In genomic region chr1:179960543-179960876, GRCm38 (mm10) we compare ENCODE assay signal across 8 mouse cellular contexts. TPM values are rescaled to one million over a fixed set of nuclear protein-coding genes. Genes with fewer than 3 reads are reported as not detected.
DNase-seq lines count a peak whose midpoint lies in the region; ATAC-seq and TF ChIP-seq lines count a peak whose summit lies in the region.

No protein-coding gene starts in this region.

- DNase-seq in lung, postnatal 36 days: no peak
- DNase-seq in limb, embryonic 11.5 days (ENCODE audit: low spot score): no peak
- DNase-seq in thymus, postnatal 4 days: no peak
- no peak for DNase-seq in ovary, postnatal 36 days (ENCODE audit: low spot score)
- DNase-seq in thymus, adult 18-20 months: no peak

- peak overlapping the region; percentile 92 for H3K9ac ChIP-seq in lung, embryonic 16.5 days (ENCODE audit: low read length)
- peak overlapping the region; percentile 97 for H3K9ac ChIP-seq in limb, embryonic 11.5 days (ENCODE audit: low read length)

- WGBS in lung, embryonic 16.5 days: 0% methylated on average over 8 of the region's 9 CpGs
- under 1% methylated on average over 9 of the region's 9 CpGs for WGBS in limb, embryonic 11.5 days
- 0% methylated on average over 9 of the region's 9 CpGs for WGBS in olfactory bulb, adult 2 months

- no peak for TF ChIP-seq CTCF in embryonic fibroblast, embryonic 13.5 days (IDR thresholded peaks at IDR 0.05; ENCODE audit: borderline replicate concordance, insufficient read depth, low read length)
- no peak for TF ChIP-seq CTCF in olfactory bulb, adult 2 months (IDR thresholded peaks at IDR 0.05; ENCODE audit: insufficient read depth, low read depth, low read length)

- no peak for TF ChIP-seq POLR2A in embryonic fibroblast, embryonic 13.5 days (IDR thresholded peaks at IDR 0.05; ENCODE audit: low read depth, low read length)
- TF ChIP-seq POLR2A in olfactory bulb, adult 2 months (IDR thresholded peaks at IDR 0.05; ENCODE audit: insufficient read depth, low read depth, low read length): no peak

- H3K27ac ChIP-seq in lung, embryonic 16.5 days (ENCODE audit: low read length): peak overlapping the region; percentile 93
- H3K27ac ChIP-seq in embryonic fibroblast, embryonic 13.5 days (ENCODE audit: insufficient read depth, low read length): peak overlapping the region; percentile 65
- H3K27ac ChIP-seq in limb, embryonic 11.5 days (replicated peaks; ENCODE audit: low read depth, low read length): peak overlapping the region; percentile 75
- H3K27ac ChIP-seq in olfactory bulb, adult 2 months (ENCODE audit: insufficient read depth, low read depth, low read length): peak overlapping the region; percentile 80

- no peaks in the 10 kb centered on the region for H3K27me3 ChIP-seq in lung, embryonic 16.5 days (ENCODE audit: control insufficient read depth, insufficient read depth, low read depth, low read length)
- no peaks in the 10 kb centered on the region for H3K27me3 ChIP-seq in limb, embryonic 11.5 days (ENCODE audit: control insufficient read depth, insufficient read depth, low read length)

- peaks cover 16% of the 10 kb centered on the region for H3K4me1 ChIP-seq in lung, embryonic 16.5 days (replicated peaks; ENCODE audit: control insufficient read depth, insufficient read depth, low read length)
- no peaks in the 10 kb centered on the region for H3K4me1 ChIP-seq in embryonic fibroblast, embryonic 13.5 days (ENCODE audit: control insufficient read depth, insufficient read depth, low read length)
- peaks cover 13% of the 10 kb centered on the region for H3K4me1 ChIP-seq in limb, embryonic 11.5 days (ENCODE audit: control insufficient read depth, insufficient read depth, low read length)
- H3K4me1 ChIP-seq in olfactory bulb, adult 2 months (ENCODE audit: control insufficient read depth, insufficient read depth, low read length): peaks cover 10% of the 10 kb centered on the region

- no peaks in the 10 kb centered on the region for H3K36me3 ChIP-seq in lung, embryonic 16.5 days (ENCODE audit: control insufficient read depth, insufficient read depth, low read length)
- no peaks in the 10 kb centered on the region for H3K36me3 ChIP-seq in limb, embryonic 11.5 days (ENCODE audit: control insufficient read depth, insufficient read depth, low read length)

- H3K9me3 ChIP-seq in lung, embryonic 16.5 days (ENCODE audit: control insufficient read depth, low read length): no peaks in the 10 kb centered on the region
- no peaks in the 10 kb centered on the region for H3K9me3 ChIP-seq in limb, embryonic 11.5 days (ENCODE audit: control insufficient read depth, low read length)

- H3K4me3 ChIP-seq in lung, embryonic 16.5 days (ENCODE audit: low read length): peak overlapping the region; percentile 88
- H3K4me3 ChIP-seq in embryonic fibroblast, embryonic 13.5 days (ENCODE audit: insufficient read depth, low read length): peak overlapping the region; percentile 100
- peak overlapping the region; percentile 79 for H3K4me3 ChIP-seq in limb, embryonic 11.5 days (ENCODE audit: low read depth, low read length)
- H3K4me3 ChIP-seq in olfactory bulb, adult 2 months (ENCODE audit: insufficient read depth, low read depth, low read length): peak overlapping the region; percentile 73

- no peak for ATAC-seq in lung, embryonic 16.5 days (ENCODE audit: low read depth)
- no peak for ATAC-seq in limb, embryonic 11.5 days (ENCODE audit: insufficient number of reproducible peaks, low FRiP score, low TSS enrichment, low read depth)

- H3K4me2 ChIP-seq in lung, embryonic 16.5 days (ENCODE audit: low read depth, low read length): peak overlapping the region; percentile 89
- H3K4me2 ChIP-seq in limb, embryonic 11.5 days (ENCODE audit: low read depth, severe bottlenecking): peak overlapping the region; percentile 85

RNA-seq across cellular contexts. Expression of gene Cdc42bpa, which starts 0.2 kb away (rescaled TPM):
- polyA plus RNA-seq in lung, embryonic 16.5 days (2015; fragmentation: Nextera tagmentation; extraction: Ambion mirVana): 13.6 and 13.7 TPM in 2 replicates
- polyA plus RNA-seq in embryonic fibroblast, embryonic 13.5 days (2011; ENCODE audit: insufficient read length, low read depth, missing spikeins): 109 and 138 TPM in 2 replicates
- 11.3 and 13.8 TPM in 2 replicates for polyA plus RNA-seq in limb, embryonic 11.5 days (2014; fragmentation: Nextera tagmentation; extraction: Ambion mirVana)
- 80.2 TPM in 1 of 2 replicates, not detected in the other for polyA plus RNA-seq in olfactory bulb, adult 2 months (2012; ENCODE audit: insufficient read depth, insufficient read length, low replicate concordance, missing spikeins)
